Mouse (Mus musculus) regulatory T cell (primary cell): ENCODE results near the gene Ccdc107.
"Not testable (repeated sequence)": the region's sequence is repeated elsewhere in the genome, so short reads cannot be mapped to it uniquely, and the experiment has no call there.

Source experiments
- in situ Hi-C: fragments of 300-600 bp; cut with MboI, MseI; formaldehyde crosslinking; loops from one replicate; pipeline ENCODE4 v1.15.1; 2025; ENCODE audit warnings: high pct_unique_total_duplicates

Gene Ccdc107

DNA sequence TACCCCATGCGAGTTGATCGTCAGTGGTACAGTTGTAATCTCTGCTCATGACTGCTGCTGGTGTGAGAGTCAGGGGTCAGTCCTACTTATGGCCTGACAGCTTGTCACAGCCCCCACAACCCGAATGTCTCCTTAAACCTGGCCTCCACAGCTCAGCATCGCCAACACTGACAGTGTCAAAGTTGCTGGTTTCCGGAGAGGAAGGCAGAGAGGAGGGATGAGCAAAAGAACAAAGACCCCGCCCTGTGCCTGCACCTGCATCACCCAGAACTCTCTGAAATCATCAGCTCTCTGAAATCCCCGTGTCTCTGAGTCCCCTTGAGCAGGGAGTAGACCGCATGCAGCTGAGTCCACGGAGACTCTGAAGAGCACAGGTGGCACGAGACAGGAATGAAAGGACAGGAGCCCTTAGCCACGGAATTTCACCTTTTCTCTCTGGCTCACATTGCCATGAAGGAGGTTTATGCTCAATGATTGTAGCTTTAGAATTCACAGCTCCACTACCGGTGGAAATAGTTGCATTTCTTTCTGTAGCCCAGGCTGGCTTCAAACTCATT lies 9.1 kb upstream of the Ccdc107 start, which contains the start of gene Sit1:
Sit1 (minus strand) TSS at position 200 of the 557 bp plus-strand sequence.
- in situ Hi-C loops = loop anchor here (5.0 kb wide), 1 partner anchor 41 kb away; the partner anchor contains the start of gene Tesk1

DNA sequence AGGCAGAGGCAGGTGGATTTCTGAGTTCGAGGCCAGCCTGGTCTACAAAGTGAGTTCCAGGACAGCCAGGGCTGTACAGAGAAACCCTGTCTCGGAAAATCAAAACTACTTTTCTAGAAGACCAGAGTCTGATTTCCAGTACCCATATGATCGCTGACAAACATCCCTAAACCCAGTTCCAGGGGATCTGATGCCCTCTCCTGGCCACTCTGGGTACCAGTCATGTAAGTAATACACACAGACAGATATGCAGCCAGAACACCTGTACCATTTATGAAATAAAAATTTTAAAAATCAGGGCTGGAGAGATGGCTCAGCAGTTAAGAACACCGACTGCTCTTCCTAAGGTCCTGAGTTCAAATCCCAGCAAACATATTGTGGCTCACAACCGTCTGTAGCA lies 7.0 kb upstream of the Ccdc107 start:
- in situ Hi-C loops = not testable (repeated sequence)

DNA sequence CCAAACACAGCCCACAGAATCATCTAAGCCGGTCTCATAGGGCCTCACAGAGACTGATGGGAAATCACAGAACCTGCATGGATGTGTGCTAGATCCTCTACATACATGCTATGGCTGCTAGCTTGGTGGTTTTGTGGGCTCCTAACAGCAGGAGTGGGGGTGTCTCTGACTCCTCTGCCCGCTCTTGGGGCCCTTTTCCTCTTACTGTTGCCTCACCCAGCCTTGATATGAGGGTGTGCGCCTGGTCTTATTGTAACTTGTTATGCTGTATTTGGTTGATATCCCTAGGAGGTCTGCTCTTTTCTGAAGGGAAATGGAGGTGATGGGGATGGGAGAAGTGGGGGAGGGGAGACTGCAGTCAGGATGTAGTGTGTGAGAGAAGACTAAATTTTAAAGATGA lies 3.1 kb upstream of the Ccdc107 start:
- in situ Hi-C loops = no loop called here

DNA sequence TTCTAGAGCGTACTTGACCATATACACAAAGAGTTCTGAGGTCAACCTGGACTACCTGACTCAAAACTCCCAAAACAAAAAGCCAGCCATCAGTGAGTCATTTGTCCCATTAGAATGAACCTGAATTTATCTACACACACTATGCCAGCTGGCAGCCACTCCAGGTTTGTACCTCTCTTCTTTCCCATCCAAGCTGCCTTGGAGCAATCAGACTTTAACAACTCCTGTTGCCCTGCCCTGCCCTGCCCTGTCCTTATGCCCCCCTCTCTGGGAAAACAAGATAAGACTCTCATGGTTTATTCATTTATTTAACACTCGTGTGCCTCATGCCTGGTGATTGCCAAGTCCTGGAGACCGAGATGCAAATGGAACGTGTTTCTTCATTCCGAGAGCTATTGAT lies 1.9 kb upstream of the Ccdc107 start:
- in situ Hi-C loops = no loop called here

DNA sequence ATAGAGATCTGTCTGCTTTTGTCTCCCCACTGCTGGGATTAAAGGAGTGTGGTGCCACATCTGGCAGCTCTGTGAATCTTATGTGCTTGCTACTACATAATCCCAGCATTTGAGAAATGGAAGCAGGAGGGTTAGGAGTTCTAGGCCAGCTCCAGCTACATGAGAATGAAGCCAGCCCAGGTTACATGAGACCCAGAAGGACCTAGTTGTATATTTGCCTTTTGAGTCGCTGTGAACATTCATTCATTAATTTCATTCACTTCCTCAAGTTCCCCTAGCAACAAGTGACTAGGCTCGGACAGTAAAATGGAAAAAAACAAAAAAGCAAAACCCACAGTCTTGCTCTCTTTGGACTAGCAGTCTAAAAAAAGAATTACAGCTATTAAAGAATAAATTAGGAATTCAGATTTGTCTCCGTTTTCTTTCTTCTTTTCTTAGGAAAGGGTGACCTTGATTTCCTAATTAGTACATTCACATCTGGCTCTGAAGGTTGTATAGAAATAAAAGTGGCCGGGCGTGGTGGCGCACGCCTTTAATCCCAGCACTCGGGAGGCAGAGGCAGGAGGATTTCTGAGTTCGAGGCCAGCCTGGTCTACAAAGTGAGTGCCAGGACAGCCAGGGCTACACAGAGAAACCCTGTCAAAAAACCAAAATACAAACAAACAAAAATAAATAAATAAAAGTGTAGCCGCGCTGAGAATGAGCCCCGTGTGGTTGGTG lies 439 bp upstream of the Ccdc107 start:
- in situ Hi-C loops = no loop called here

DNA sequence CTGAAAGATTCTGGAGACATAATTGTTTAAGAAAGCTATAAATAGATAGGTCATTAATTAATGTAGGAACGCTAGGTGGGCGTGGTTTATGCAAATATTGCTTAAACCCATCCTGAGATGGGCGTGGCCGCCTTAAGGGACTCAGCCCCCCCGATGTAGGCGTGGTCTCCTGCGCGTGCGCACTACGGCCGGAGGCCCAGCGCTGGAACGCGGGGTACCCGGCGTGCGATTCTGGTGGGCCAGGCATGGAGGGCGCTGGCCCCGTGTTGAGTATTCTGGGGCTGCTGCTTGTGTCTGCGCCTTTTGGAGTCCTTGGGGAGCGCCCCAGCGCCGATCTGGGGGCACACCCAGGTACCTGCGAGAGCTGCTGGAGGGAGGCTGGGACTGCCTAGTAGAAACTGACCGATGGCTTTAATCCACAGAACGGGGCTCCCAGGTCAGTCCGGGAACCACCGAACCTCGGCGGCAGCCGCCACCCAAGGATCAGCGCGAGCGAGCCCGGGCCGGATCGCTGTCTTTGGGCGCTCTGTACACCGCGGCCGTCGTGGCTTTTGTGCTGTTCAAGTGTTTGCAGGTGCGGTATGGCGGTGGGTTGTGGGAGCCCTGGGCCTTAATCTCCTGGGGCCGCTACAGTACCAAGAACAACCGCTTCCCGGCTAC lies 616 bp downstream of the Ccdc107 start:
- in situ Hi-C loops = no loop called here

DNA sequence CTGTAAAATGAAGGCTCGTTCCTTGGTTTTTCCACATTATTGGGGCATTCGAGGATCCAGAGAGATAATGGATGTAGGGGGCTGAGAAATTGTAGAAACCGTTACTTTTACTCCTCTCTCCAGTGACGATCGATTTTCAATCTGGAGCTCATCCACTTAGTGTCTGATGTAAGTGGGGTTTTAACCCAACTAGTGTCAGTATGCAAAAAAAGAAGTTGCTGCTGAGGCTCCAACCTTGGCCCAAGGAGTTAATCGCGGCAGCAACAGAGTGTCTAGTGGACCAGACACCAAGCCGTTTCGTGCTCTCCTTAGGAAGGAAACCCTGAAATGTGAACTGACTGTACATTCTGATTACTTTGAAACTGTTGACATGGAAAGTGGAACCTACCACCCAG lies 1.1 kb downstream of the Ccdc107 start:
- in situ Hi-C loops = no loop called here

DNA sequence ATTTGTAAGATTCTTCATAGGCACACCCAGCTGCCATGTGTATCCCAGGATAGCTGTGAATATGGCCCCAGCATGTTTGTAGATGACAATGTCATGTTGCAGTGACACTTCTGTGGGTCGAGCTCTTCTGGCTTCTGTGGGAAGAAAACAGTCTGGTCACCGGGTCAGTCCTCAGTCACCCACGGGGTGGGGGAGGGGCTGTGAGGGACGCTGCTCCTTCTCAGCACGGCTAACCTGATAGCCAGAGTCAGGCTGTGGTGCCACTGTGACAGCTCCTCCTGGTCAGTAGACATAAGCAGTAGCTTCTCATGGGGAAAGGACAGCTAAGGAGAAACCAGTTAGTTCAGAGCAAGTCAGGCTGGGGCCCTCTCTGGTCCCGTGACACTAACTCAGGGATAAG lies 3.9 kb downstream of the Ccdc107 start:
- in situ Hi-C loops = loop anchor here (5.0 kb wide), 1 partner anchor 466 kb away; no protein-coding TSS in a partner anchor

DNA sequence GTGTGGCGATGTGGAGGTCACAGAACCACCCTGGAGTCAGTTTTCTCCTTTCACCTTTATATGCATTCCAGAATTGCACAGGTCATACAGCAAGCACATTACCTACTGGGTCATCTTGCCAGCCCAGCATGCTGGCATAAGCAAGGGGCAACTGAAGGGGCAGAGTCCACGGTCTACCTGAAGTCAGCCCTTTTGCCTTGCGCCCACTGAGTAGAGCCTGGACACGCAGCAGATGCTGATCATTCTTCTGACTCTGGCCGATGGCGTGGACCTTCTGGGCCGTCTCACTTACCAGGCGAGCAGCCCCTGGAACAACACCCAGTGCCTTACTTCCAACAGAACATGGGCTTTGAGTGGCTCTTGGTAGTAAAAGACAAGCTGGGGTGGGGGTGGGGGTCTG lies 4.7 kb downstream of the Ccdc107 start:
- in situ Hi-C loops = loop anchor here (5.0 kb wide), 1 partner anchor 465 kb away; no protein-coding TSS in a partner anchor

DNA sequence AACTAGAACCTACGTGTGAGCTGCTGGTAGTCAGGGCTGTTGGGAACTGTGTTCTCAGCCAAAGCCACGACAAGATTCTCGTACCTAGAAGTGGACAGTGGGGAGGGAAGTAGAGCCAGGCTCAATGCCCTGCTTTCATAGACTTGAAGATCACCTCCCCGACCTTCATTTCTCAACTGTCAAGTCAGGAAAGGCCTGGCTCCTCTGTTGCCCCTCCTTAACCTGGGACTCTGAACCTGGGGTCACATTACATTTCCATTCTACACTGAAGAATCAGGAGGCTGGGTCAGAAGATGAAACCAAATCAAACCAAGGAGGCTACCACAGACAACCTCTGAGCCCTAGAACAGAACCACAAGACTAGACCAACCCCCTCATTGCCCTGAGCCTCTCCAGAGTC lies 5.2 kb downstream of the Ccdc107 start:
- in situ Hi-C loops = loop anchor here (5.0 kb wide), 1 partner anchor 464 kb away; no protein-coding TSS in a partner anchor

DNA sequence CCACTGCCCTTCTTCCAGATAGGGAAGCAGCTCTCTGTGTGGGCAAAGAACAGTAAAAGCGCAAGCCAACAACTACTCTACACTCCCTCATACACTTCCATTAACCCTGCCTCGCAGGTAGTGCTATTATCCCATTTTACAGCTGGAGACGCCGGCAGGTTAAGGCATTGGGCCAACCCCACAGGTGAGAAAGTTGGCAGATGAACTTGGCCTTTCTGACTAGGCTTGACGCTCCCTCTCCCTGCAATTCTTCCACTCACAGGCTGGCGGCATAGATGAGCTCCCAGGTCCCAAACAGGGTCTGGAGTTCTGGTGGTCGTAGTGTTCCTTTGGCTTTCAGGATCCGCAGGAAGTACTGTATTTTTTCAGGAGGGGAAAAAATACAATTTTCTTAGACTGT lies 6.3 kb downstream of the Ccdc107 start:
- in situ Hi-C loops = loop anchor here (5.0 kb wide), 1 partner anchor 463 kb away; no protein-coding TSS in a partner anchor

DNA sequence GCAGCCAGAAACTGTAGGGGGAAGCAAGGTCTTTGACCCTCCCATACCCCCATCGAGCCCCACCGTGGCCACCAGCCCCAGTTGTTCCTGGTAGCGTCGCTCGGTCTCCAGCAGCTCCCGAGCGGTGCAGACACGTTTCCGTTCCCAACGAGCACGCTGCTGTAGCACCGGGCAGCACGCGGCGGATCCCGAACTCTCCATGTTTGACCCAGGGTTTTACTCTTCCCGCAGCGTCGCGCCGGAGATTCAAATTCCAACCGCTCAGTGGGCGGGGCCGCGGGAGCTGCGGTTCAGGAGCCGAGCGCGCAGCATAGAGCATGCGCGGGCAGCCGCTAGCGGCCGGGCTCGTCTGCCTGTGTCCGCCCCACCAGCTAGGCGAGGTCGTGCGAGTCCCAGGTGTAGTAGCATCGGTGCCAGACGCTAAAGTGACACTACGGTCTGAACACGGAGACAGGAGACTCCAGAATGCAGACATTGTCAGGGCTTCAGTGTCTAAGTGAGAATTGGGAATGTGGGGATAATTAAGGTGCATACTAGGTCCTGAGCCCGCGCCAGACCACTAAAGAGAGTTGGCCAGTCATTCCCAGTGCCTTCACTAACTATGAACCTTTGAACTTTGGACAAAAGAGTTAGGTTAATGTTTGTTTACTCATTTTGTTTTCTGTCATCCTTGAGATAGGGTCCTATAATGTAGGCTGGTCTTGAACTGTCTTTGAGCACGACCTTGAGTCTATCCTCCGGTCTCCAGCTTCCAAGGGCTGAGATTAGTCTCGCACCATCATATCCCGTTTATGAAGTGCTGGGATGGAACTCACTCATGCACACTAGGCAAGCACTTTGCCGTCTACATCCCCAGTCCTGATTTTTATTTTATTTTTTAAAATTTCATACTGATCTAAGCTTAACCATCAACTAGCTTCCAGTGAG lies 7.0 kb downstream of the Ccdc107 start, which contains the start of gene Arhgef39:
Arhgef39 (minus strand) TSS at position 289 of the 927 bp plus-strand sequence.
- in situ Hi-C loops = loop anchor here (5.0 kb wide), 1 partner anchor 463 kb away; no protein-coding TSS in a partner anchor

DNA sequence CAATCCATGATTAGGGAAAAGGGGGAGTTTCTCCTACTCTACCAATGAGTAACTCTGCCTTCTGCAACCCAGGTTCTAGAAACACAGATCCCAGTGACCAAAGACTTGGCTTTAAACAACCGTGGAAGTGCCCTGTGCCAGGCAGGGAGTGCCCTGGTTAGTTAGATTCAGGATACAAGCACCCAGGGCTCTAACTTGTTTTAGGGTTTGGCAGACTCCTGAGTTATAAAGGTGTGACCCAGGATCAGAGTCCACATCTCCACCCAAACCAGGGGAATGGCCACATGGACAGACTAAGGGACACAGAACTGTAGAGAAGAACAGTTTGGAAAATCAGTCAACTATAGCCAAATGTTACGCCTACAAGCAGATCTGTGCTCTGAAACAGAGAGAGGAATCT lies 10.3 kb downstream of the Ccdc107 start:
- in situ Hi-C loops = no loop called here

DNA sequence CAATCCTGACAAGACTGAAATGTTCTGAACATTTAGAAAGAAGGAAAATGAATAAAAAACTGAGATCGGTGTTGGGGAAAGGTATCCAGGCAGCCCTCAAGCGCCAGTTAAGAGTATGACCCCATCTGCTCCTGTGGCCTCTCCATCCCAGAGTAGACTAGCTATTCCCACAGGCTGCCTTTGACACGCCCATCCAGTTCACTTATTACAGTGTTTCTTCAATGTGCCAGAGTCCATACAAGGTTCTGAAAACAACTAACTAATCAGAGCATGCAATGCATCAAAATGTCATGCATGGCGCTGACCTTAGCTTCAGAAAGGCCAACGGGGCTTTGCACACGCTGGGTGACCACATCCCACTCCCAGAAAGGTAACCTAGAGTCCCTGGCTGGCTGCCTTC lies 10.8 kb downstream of the Ccdc107 start:
- in situ Hi-C loops = no loop called here

DNA sequence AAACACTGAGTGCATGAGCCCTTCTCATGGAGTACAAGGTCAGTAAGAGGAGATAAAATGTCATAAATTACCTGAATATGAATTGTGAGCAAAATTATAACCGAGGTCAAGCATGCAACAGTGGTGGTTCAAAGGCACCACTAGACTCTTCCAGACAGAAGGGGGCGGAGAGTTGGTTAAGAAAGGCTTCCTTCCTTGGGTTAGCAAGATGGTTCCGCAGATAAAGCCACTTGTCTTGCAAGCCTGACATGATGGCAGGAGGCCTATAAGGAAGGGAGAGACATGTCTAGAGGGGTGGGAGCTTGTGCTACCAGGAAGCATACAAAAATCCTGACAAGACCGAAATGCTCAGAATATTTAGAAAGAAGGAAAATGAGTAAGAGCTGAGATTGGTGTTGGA lies 11.6 kb downstream of the Ccdc107 start:
- in situ Hi-C loops = no loop called here

DNA sequence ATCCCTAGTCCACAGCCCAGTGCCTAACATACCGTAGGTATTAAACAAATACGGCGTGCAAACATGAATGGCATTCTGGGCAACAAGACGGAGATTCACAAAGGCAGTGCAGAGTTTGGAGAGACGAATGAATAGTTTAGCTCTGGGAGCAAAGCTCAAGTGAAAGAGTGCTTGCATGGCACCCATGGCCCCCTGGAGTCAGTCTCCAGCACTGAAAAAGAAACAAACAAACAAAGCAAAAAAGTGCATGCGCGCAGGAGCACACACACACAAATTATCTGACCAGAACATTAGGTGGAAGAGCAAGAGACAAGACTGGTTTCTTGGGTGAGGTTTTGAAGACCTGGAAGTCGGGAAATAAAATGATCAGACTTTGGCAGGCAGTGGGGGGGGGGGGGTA lies 13.4 kb downstream of the Ccdc107 start:
- in situ Hi-C loops = no loop called here

DNA sequence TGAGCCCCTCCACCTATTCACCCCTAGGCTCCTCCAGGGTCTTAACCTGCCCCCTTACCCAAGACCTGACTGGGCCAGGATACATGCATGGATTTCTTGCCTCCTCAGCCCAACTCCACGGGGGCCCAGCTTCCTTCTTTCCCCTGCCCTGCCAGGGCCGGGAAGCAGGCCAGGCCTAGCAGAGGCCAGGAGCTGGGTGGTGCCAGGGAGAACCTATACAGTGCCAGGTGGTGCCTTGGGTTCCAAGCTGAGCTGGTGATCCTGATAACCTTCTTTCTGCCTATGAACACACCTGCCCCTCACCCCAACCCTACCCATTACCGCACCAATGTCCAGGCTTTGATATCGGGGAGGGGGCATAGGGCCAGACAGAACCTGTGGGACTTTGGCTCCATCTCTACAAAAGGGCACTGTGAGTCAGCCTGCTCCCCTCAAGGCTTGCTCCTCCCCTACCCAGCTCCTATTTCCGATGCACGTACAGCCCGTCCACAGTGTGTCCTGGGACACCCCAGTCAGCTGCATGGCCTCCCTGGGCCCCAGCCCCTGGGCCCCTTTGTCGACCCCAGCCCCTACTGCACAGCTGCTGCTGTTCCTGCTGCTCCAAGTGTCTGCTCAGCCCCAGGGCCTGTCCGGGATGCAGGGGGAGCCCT lies 14.0 kb downstream of the Ccdc107 start, which contains the start of gene Car9:
Car9 (plus strand) TSS at position 431 of the 650 bp plus-strand sequence.
- in situ Hi-C loops = no loop called here

DNA sequence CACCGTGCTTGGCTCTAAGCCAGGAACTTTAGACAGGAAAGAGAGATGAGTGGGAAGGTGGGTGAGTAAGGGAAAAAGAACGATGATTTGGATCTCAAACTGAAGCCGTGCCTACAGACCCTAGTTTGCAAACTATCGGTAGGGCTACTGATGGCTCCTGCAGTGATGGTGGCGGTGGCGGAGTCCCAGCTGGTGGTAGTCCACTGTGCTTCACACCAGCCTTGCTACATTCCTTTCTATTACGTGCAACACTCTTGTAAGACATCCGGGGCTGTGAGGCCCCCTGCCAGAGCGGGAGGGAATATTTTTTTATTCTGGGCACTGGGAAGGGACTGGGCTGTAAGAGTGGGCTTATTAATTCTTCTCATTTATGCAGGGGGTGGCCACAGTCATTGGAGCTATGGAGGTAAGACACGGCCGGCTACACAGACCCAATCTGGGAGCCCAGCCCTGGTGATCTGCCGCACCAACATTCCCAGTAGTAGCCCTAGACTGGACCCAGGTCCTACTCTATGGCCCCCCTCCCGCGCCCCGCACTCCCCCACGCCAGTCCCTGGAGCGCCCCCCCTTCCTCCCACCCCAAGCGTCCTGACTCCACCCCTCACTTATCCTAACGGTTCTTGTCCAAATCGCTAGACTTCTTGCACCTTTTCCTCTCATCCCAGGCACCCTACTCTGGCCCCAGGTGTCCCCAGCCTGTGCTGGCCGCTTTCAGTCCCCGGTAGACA lies 15.4 kb downstream of the Ccdc107 start:
- in situ Hi-C loops = no loop called here

DNA sequence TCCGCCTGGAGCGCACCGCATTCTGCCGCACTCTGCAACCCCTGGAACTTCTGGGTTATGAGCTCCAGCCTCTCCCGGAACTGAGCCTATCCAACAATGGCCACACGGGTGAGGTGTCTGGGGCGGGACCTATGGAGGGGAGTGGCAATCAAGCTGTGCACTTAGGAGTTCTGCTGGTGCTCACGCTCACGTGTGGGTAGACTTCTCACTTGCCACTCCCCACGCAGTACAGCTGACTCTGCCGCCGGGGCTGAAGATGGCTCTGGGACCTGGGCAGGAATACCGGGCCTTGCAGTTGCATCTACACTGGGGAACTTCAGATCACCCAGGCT lies 15.9 kb downstream of the Ccdc107 start:
- in situ Hi-C loops = no loop called here

DNA sequence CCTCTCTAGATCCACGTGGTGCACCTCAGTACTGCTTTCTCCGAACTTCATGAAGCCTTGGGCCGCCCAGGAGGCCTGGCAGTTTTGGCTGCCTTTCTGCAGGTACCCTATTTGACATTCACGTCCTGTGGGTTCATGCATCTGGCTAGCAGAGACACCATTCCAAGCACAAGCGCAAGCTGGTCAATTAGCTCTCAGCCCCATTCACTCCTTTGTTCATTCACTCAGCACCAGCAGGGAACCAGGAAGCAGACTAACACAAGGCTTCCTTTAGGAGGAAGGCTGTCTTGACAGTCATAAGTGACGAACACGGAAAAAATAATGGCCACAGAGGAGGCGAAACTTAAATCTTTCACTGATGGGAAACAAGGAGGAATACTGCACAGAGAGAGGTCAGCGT lies 16.4 kb downstream of the Ccdc107 start:
- in situ Hi-C loops = no loop called here
